Mouse (Mus musculus) gastrocnemius, adult 2 months (tissue): ENCODE measurements around the gene Ykt6. TPM values are rescaled to one million over a fixed set of nuclear protein-coding genes. Genes with fewer than 3 reads are reported as not detected.

Experiments used
- DNase-seq: peaks from one replicate; pipeline ENCODE4 v3.0.0; 2022
- H3K27ac ChIP-seq: fragments of 200-600 bp; 2 replicates; pipeline ENCODE4 v1.8.1; 2022; ENCODE audit warnings: mild to moderate bottlenecking
- H3K4me3 ChIP-seq: fragments of 200-600 bp; 2 replicates; pipeline ENCODE4 v1.8.1; 2022; ENCODE audit warnings: mild to moderate bottlenecking, moderate library complexity
- CTCF ChIP-seq: fragments of 200-600 bp; IDR thresholded peaks from 2 replicates; pipeline ENCODE4 v1.8.1; 2022; ENCODE audit warnings: antibody characterized with exemption, mild to moderate bottlenecking, moderate library complexity
- intact Hi-C: fragments of 180-260 bp; cut with DNase I; formaldehyde crosslinking; loops from one replicate; pipeline ENCODE4 v1.15.1; 2025
- total RNA-seq, 2 experiments: library from RNA; stranded (reverse); gene quantifications; 2 replicates each; pipeline ENCODE4 v1.2.3; 2021

Gene Ykt6
- total RNA-seq, 2 experiments from 2014 or later, result 37.0 to 46.7 TPM

DNA sequence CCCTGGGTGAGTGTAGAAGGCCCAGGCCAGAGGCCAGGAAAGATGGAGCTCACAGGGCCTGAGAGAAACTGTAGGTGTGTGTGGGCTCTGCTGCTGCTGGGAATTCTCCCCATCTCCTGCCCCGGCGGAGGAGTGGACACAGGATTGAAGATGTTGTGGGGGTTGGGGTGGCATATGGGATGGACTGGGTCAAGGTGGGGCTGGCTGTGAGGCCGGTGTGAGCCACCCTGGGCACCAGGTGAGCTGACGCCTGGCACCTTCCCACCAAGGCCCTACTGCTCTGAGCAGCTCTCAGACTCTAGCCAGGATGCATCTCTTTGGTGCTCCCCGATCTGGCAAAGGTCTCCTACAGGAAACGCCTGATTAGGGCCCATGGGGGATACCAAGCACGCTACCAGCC is 25.8 kb downstream of the Ykt6 start:
- no peak overlapping the region for H3K27ac ChIP-seq
- intact Hi-C loops, result no loop called here
- H3K4me3 ChIP-seq, result no peak overlapping the region
- no peak for TF ChIP-seq CTCF
- no peak for DNase-seq

DNA sequence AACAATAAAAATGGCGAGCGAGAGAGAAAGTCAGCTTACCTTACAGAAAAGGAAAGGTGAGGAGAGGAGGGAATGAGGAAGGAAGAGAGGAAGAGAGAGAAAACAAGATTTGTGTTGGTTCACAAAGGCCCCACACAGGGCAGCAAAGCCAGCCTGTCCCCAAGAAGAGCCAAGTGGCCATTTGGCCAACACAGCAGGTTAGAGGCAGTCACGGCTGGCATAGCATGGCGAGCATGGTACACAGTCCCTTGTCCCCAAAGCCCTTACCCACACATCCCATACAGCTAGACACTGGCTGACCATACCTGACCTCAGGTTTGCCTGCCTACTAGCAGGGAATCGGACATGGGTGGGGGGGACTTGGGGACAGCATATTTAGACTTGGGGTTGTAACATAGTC is 28.1 kb downstream of the Ykt6 start:
- no peak for TF ChIP-seq CTCF
- no peak overlapping the region for H3K4me3 ChIP-seq
- no peak for DNase-seq
- intact Hi-C loops, result no loop called here
- no peak overlapping the region for H3K27ac ChIP-seq

DNA sequence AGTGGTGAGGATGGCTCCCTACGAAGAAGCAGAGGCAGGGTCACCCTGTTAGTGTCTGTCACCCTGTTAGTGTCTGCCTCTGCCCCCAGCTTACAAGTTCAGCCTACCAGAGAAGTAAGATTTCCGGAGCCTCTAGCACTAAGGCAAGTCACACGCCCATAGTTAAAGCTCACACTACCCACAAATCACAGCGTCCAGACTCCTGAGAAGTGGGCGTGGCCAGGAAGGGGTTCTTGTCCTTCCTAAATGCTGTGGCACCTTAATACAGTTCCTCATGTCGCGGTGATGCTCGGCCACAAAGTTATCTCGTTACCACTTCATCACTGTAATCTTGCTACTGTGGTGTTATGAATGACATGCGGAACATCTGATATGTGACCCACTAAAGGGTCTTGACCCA is 32.6 kb downstream of the Ykt6 start:
- Histone ChIP-seq H3K4me3 (no peak overlapping the region), H3K27ac (no peak overlapping the region)
- DNase-seq, result no peak
- TF ChIP-seq CTCF, result no peak
- intact Hi-C loops, result no loop called here

DNA sequence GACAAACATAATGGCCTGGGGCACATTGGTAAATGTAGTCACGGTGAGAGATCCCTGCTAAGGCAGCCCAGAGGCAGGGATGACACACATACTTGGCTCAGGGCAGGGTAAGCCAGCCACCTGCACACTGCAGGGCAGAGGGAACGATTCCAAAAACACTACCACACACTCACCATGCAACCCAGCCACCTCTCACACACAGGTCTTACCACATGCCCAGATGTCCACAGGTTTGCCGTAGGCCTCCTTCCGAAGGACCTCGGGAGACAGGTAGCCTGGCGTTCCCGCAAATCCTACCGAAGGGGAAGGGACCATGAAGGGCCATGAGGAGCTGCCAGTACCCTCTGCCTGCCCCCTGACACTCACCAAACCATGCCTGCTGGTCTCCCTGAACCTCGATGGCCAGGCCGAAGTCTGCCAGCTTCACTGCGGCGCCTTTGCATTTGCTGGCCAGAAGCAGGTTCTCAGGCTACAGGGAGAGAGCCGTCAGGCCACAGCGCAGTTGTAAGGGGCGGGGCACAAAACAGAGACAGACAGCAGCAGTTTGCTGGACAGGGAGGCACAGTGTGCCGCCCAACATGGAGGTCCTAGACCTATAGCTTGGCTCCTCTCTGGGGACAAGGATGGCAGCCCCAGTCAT is 34.6 kb downstream of the Ykt6 start:
- no peak overlapping the region for H3K4me3 ChIP-seq
- TF ChIP-seq CTCF, result no peak
- no peak overlapping the region for H3K27ac ChIP-seq
- intact Hi-C loops, result no loop called here
- DNase-seq, result no peak

DNA sequence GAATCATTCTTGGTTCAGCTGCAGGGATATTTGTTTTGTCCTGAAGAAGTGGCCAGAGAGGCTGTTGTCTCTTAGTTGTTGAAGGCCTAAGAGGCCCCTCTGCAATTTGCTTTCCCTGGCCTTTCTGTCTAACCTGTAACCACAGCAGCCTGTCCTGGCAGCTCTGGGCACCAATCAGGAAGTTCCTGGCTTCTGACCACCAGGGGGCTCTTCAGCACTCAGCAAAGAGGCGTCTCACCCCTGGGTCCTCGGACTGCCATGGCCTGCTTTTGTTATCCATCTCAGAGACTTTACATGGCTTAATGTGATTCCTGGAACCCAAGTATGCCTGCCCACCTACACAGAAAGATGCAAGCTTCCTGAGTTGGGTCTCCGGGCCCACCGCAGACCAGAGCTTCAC is 35.4 kb downstream of the Ykt6 start:
- H3K4me3 ChIP-seq, result no peak overlapping the region
- DNase-seq, result peak; percentile 63
- TF ChIP-seq CTCF, result peak; percentile 72
- H3K27ac ChIP-seq, result no peak overlapping the region
- intact Hi-C loops, result no loop called here

DNA sequence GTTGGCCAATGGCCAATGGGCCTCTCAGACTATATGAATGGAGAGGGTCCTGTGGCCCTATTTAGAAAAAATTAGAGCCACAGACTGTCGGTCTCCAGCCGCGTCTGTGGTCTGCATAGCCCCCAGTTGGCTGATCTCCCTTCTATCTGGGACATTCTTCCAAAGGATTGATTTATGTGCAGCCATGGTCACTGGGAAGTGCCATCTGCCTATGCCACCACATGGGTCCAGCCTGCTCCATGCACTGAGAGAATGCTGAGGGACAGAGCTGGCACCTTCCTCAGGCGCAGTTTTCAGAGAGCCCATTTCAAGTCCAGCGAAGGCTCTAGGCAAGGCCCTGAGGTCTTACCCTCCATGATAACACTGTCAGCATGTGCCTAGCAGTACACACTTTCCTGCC is 38.7 kb downstream of the Ykt6 start:
- DNase-seq, result no peak
- no peak overlapping the region for H3K4me3 ChIP-seq
- TF ChIP-seq CTCF, result no peak
- intact Hi-C loops, result no loop called here
- H3K27ac ChIP-seq, result no peak overlapping the region

DNA sequence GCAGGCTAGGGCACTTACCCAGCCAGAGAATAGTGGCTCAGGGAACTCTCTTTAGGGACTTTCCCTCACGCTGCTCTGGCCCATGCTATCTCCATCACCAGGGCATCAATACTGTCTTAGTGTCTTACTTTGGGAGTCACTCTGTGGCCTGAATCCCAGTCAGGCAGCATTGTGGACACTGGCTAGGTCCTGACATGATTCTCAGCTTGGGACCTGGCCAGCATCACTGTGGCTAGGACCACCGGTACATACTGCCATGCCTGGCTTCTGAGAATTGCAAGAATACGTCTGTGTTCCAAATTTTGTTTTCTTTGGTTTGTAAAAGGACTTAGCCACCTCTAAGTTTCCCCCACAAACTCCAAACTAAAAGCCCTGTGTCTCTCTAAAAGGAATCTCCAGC is 39.4 kb downstream of the Ykt6 start:
- Histone ChIP-seq H3K4me3 (no peak overlapping the region), H3K27ac (no peak overlapping the region)
- intact Hi-C loops, result no loop called here
- no peak for TF ChIP-seq CTCF
- no peak for DNase-seq

DNA sequence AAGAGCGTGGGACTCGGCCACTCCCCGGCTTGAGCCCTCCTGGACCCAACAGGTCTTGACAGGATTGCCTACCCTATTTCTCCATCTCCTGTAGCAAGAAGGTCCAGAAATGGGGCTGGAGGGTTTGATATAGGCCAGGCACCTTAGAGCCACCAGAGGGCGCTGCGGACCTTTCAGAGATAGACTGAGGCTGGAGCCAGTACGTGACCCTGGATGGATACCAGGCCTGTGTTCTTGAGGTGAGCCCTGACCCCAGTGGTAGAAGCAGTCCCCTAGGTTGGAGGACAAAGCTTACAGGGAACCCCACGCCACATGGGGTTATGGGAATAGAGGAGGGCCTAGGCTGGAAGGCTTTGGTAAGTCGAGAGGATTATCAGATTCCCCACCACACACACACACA is 40.5 kb downstream of the Ykt6 start:
- peak; percentile 90 for DNase-seq
- intact Hi-C loops, result loop anchor here (1.0 to 2.0 kb wide), 3 partner anchors 31 to 265 kb away; no protein-coding TSS in a partner anchor
- no peak overlapping the region for H3K4me3 ChIP-seq
- TF ChIP-seq CTCF, result no peak; the same call in 1 of the 2 replicates
- H3K27ac ChIP-seq, result peak overlapping the region; percentile 78

DNA sequence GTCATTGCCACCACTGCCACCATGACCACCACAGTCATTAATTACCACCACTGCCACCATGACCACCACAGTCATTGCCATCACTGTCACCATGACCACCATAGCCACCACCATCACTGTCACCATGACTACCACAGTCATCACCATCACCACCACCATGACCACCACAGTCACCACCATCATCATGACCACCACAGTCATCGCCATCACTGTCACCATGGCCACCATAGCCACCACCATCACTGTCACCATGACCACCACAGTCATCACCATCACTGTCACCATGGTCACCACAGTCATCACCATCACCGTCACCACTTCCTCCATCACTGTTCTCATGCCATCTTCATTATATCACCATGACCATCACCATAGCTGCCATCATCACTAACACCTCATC is 43.0 kb downstream of the Ykt6 start:
- DNase-seq, result no peak
- no peak for TF ChIP-seq CTCF
- Histone ChIP-seq H3K4me3 (no peak overlapping the region), H3K27ac (no peak overlapping the region)
- intact Hi-C loops, result no loop called here

DNA sequence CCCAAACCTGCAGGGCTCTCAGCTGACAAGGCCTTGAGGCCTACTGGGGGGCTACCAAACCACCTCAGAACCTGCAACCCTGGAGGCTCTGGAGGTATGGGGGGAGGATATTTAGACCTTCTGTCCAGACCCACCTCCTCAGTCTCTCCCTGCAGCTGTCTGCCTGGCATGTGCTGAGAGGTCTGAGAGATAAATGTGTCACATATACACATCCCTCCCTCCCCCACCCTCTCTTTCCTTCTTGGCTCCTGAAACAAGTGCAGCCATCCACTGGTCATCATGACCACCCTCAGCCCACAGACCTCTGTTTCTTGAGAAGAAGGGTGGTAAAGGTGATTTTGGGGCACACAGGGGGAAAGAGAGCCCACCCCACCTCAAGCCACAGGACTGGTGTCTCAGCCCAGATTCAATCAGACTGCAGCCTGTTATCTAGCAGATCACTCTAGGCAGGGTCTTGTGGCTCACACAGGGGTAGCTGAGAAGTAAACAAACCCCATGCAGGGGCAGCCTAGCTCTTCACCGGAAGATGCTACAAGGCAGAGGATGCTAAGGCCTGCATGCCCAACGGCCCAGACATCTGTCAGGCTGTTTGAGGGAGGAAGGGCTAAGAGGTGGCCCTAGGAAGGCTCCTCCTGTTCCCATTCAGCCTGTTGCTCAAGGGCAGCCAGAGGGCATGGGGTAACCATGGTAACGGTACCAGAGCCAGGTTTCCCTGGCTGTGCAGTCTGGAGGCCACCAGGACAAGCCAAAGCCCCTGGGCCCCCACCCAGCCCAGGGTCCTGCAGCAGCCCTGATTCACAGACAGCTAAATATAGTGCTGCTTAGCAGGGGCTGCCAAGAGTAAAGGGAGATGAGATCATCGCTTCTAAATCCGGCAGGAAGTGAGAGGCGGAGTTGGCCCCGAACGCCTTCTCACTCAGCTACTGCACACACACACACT is 44.6 kb downstream of the Ykt6 start:
- TF ChIP-seq CTCF, result no peak
- Histone ChIP-seq H3K27ac (peak overlapping the region; percentile 87), H3K4me3 (peak overlapping the region; percentile 2; the same call in 1 of the 2 replicates)
- peak; percentile 89 for DNase-seq
- intact Hi-C loops, result no loop called here

DNA sequence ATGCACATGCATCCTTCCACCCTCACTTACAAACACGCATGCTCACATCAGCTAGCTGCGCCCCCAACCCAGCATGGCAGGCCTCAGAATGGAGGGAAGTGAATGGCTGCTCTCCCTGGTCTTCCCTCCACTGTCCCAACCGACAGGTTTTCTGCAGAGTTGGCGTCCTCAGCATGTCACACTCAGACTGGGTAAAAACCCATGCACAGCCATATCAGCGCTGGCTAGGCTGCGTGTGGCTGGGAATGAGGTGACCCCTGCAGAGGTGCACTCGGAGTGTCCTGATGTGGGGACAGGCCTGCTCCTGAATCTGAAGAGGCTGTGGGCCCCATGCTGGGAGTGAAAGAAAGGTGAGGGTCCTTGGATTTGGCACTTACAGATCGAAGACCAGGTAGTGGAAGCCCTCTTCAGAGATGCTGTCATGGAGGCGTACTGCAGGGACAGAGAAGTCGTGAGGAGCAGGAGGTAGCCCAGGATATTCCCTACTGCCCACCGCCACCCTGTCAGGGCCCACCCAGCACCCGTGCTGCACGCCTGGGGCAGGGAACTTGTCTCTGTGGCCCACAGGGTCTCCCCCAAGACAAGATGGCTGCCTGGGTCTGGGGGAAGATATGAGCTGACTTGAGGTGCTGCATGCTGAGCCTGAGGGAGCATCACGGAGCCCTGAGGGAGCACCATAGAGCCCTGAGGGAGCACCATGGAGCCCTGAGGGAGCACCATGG is 45.6 kb downstream of the Ykt6 start:
- intact Hi-C loops, result no loop called here
- peak overlapping the region; percentile 84 for H3K27ac ChIP-seq

DNA sequence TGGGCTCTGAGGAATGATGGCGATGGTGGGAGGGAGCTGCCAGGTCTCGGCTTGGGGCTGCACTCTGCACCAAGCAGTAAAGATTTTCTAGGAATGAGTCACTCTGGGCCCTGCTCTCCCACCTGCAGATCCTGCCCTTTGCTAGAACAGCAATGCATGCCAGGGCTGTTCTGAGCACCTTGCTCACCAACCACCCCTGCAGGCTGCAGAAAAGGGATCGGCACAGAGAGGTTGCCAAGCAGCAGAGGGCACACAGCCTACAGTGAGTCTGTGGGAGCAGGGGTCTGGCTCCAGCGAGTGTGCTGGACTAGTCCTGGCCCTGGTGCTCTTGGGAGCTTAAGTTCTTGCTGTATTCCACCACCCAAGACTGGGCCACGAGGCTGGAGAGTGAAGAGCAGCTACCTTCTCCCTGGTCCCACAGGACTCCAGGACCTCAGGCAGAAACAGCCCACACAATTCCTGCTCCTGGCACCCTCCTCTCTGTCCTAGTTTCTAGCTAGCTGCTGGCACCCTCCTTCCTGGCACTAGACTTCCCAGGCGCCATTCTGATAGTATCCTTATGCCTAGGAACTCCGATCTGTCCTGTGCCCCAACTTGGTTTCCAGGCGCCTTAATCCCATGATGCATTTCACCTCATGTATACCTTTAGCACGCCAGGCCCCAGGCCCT is 46.6 kb downstream of the Ykt6 start:
- peak overlapping the region; percentile 7; the same call in 1 of the 2 replicates for H3K4me3 ChIP-seq
- no peak for TF ChIP-seq CTCF
- intact Hi-C loops, result no loop called here
- peak overlapping the region; percentile 84 for H3K27ac ChIP-seq
- DNase-seq, result peak; percentile 71

More for the DNA sequence above, 45.6 kb downstream of the Ykt6 start:
- DNase-seq, result no peak
- H3K4me3 ChIP-seq, result 0 out of 2 replicates have a peak overlapping the region, but pooled peaks have one; percentile 11
- TF ChIP-seq CTCF, result no peak
